Mouse (Mus musculus) liver, adult 2 months (tissue): ENCODE data around the gene Olfr1257.

Experiments used
- CTCF ChIP-seq: fragments of 200-500 bp; IDR thresholded peaks from 2 replicates; pipeline ENCODE4 v1.5.1; 2011; ENCODE audit warnings: low read depth, low read length, control low read depth
- POLR2A ChIP-seq: fragments of 200-500 bp; IDR thresholded peaks from 2 replicates; pipeline ENCODE4 v1.6.1; 2011; ENCODE audit warnings: low read length, control low read depth; ENCODE audit not compliant: insufficient read depth; ENCODE audit errors: extremely low read depth

DNA sequence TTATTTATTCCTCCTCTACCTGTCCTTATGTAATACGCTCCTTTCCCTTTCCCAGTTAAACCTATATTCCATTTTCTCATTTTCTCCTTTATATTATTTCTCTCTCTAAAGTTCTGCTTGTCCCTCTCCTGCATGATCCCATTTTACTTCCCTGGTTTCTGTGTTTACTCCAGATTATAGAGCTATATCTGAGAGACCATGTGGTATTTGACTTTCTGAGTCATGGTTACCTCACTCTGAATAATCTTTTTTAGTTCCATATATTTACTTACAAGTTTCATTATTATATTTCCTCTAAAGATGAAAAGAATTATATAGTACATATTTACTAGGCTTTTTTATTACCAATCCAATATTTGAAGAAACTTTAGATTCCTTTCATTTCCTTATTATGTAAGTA lies 29.0 kb upstream of the Olfr1257 start:
- TF ChIP-seq POLR2A, result no peak
- no peak for TF ChIP-seq CTCF
